ENCODE assay signal across 8 mouse cellular contexts in the genomic region with DNA sequence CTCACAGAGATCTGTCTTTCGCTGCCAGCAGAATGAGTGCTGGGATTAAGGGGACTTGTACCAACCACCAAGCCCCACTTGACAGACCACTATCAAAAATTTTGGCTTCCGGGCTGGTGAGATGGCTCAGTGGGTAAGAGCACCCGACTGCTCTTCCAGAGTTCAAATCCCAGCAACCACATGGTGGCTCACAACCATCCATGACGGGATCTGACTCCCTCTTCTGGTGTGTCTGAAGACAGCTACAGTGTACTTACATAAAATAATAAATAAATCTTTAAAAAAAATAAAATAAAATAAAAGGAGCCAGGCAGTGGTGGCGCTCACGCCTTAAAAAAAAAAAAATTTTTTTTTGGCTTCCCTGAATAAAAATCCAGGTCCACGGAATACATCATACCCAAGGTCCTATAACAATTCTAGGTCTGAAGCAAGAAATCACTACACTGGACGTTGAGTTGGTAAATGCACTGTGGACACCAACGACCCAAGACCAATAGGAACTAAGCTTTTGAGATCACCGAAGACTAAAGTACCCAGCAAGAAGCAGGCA. TPM values are rescaled to one million over a fixed set of nuclear protein-coding genes. Genes with fewer than 3 reads are reported as not detected.
A peak's percentile ranks its signal among the peaks of the same experiment; 100 is the strongest.
DNase-seq lines count a peak whose midpoint lies in the region; ATAC-seq and TF ChIP-seq lines count a peak whose summit lies in the region.

No protein-coding gene starts in this region.

- no peaks in the 10 kb centered on the region for H3K27me3 ChIP-seq in heart, embryonic 11.5 days (ENCODE audit: control insufficient read depth, insufficient read depth, low read length)
- H3K27me3 ChIP-seq in MEL (ENCODE audit: control insufficient read depth in 1 of 2, insufficient read depth in 2 of 2, low read length in 2 of 2): peaks cover 0 to 1% of the 10 kb centered on the region in 2 experiments; a peak in 2 of 4 replicates
- no peaks in the 10 kb centered on the region for H3K27me3 ChIP-seq in heart, postnatal 0 days (ENCODE audit: control insufficient read depth, insufficient read depth, low read length)
- peaks cover 7% of the 10 kb centered on the region; the same call in 1 of the 2 replicates for H3K27me3 ChIP-seq in liver, postnatal 0 days (ENCODE audit: insufficient read depth, low read length)

- no peak for TF ChIP-seq EP300 in MEL (IDR thresholded peaks at IDR 0.05; ENCODE audit: low read depth in 1 of 2, low read length in 2 of 2)
- TF ChIP-seq EP300 in heart, postnatal 0 days (IDR thresholded peaks at IDR 0.05; ENCODE audit: low read depth): no peak
- TF ChIP-seq EP300 in liver, postnatal 0 days (IDR thresholded peaks at IDR 0.05; ENCODE audit: low read depth): no peak

- WGBS in heart, embryonic 11.5 days (ENCODE audit: insufficient replicate concordance): 42% methylated on average over 10 of the region's 10 CpGs
- WGBS in heart, postnatal 0 days: 43% methylated on average over 10 of the region's 10 CpGs
- WGBS in liver, postnatal 0 days (ENCODE audit: insufficient replicate concordance): 39% methylated on average over 10 of the region's 10 CpGs

- ATAC-seq in heart, embryonic 11.5 days (replicated peaks; ENCODE audit: insufficient number of reproducible peaks, low FRiP score, low TSS enrichment): no peak
- no peak for ATAC-seq in heart, postnatal 0 days (ENCODE audit: insufficient read depth, low read depth)
- no peak for ATAC-seq in liver, postnatal 0 days

- H3K36me3 ChIP-seq in heart, embryonic 11.5 days (ENCODE audit: control insufficient read depth, insufficient read depth, low read length): no peaks in the 10 kb centered on the region
- H3K36me3 ChIP-seq in MEL (ENCODE audit: control insufficient read depth in 1 of 2, insufficient read depth in 2 of 2, low read length in 2 of 2): 0 out of 4 replicates have a peak, but pooled peaks cover 0 to 2% of the 10 kb centered on the region in 2 experiments
- no peaks in the 10 kb centered on the region for H3K36me3 ChIP-seq in heart, postnatal 0 days (replicated peaks; ENCODE audit: control insufficient read depth, insufficient read depth, low read length)
- H3K36me3 ChIP-seq in liver, postnatal 0 days (replicated peaks; ENCODE audit: insufficient read depth, low read length): no peaks in the 10 kb centered on the region

- no peak for TF ChIP-seq POLR2A in MEL (IDR thresholded peaks at IDR 0.05; ENCODE audit: control insufficient read depth in 1 of 2, insufficient read depth in 1 of 2, low read depth in 1 of 2, low read length in 2 of 2, poor library complexity in 1 of 2)

- H3K4me3 ChIP-seq in heart, embryonic 11.5 days (ENCODE audit: low read depth, low read length): peak overlapping the region; percentile 64
- peak overlapping the region; percentile 30 to 70 for H3K4me3 ChIP-seq in MEL (ENCODE audit: control insufficient read depth in 1 of 2, insufficient read depth in 1 of 2, low read depth in 2 of 2, low read length in 2 of 2)
- peak overlapping the region; percentile 57 for H3K4me3 ChIP-seq in heart, postnatal 0 days (ENCODE audit: low read depth, low read length)
- peak overlapping the region; percentile 51 for H3K4me3 ChIP-seq in liver, postnatal 0 days (ENCODE audit: low read depth, low read length)

- no peaks in the 10 kb centered on the region for H3K4me1 ChIP-seq in heart, embryonic 11.5 days (ENCODE audit: control insufficient read depth, insufficient read depth, low read length)
- H3K4me1 ChIP-seq in MEL (ENCODE audit: control insufficient read depth in 1 of 2, insufficient read depth in 2 of 2, low read length in 2 of 2): peaks cover 0 to 2% of the 10 kb centered on the region in 2 experiments; a peak in 1 of 4 replicates
- H3K4me1 ChIP-seq in heart, postnatal 0 days (ENCODE audit: control insufficient read depth, insufficient read depth): 0 out of 2 replicates have a peak, but pooled peaks cover 5% of the 10 kb centered on the region
- no peaks in the 10 kb centered on the region for H3K4me1 ChIP-seq in liver, postnatal 0 days (ENCODE audit: insufficient read depth)

- no peaks in the 10 kb centered on the region for H3K9me3 ChIP-seq in heart, embryonic 11.5 days (replicated peaks; ENCODE audit: control insufficient read depth, low read length)
- H3K9me3 ChIP-seq in MEL (replicated peaks; ENCODE audit: insufficient read depth, low read length): no peaks in the 10 kb centered on the region
- H3K9me3 ChIP-seq in heart, postnatal 0 days (replicated peaks; ENCODE audit: control insufficient read depth, low read length): no peaks in the 10 kb centered on the region
- H3K9me3 ChIP-seq in liver, postnatal 0 days (ENCODE audit: low read length): no peaks in the 10 kb centered on the region

- H3K79me2 ChIP-seq in MEL (ENCODE audit: control insufficient read depth, insufficient read depth, low read length, poor library complexity): no peaks in the 10 kb centered on the region; the same call in 1 of the 2 replicates

- H3K27ac ChIP-seq in heart, embryonic 11.5 days (ENCODE audit: low read depth, low read length): no peak overlapping the region
- H3K27ac ChIP-seq in MEL (ENCODE audit: control insufficient read depth, low read depth, low read length): no peak overlapping the region
- H3K27ac ChIP-seq in heart, postnatal 0 days (ENCODE audit: low read depth): no peak overlapping the region
- H3K27ac ChIP-seq in liver, postnatal 0 days (ENCODE audit: low read depth): no peak overlapping the region

- H3K4me2 ChIP-seq in heart, embryonic 11.5 days: peak overlapping the region; percentile 95
- H3K4me2 ChIP-seq in heart, postnatal 0 days (ENCODE audit: low read depth, low read length): peak overlapping the region; percentile 85
- H3K4me2 ChIP-seq in liver, postnatal 0 days (ENCODE audit: low read depth, low read length): peak overlapping the region; percentile 81

- TF ChIP-seq RAD21 in MEL (IDR thresholded peaks at IDR 0.05; ENCODE audit: low read depth, low read length): no peak

- TF ChIP-seq CTCF in MEL (IDR thresholded peaks at IDR 0.05 in 2 of 3, conservative IDR thresholded peaks at IDR 0.05 in 1 of 3; ENCODE audit: control insufficient read depth in 1 of 3, insufficient read depth in 1 of 3, low read depth in 2 of 3, low read length in 3 of 3, poor library complexity in 1 of 3, severe bottlenecking in 1 of 3): no peak
- TF ChIP-seq CTCF in heart, postnatal 0 days (IDR thresholded peaks at IDR 0.05; ENCODE audit: low read depth): no peak
- TF ChIP-seq CTCF in liver, postnatal 0 days (IDR thresholded peaks at IDR 0.05; ENCODE audit: low read depth): no peak

- no peak overlapping the region for H3K9ac ChIP-seq in heart, embryonic 11.5 days (ENCODE audit: low read depth, low read length)
- H3K9ac ChIP-seq in MEL (ENCODE audit: control insufficient read depth, low read depth, low read length, poor library complexity, severe bottlenecking): no peak overlapping the region; the same call in 1 of the 2 replicates
- H3K9ac ChIP-seq in heart, postnatal 0 days (replicated peaks; ENCODE audit: low read depth, low read length): no peak overlapping the region
- H3K9ac ChIP-seq in liver, postnatal 0 days (replicated peaks): no peak overlapping the region

- intact Hi-C loops in gastrocnemius, postnatal 14 days (cut with DNase I; ENCODE audit: low total_unique reads): no loop called here

- DNase-seq in heart, postnatal 4 days: no peak
- no peak for DNase-seq in MEL (ENCODE audit: low read depth, low spot score)
- DNase-seq in heart, postnatal 0 days (ENCODE audit: low spot score): no peak
- DNase-seq in liver, postnatal 0 days: no peak
- no peak for DNase-seq in c-Kit-positive CD71-positive TER-119-positive erythroid progenitor cells, embryonic 14.5 days (ENCODE audit: low spot score)
- DNase-seq in ovary, adult 18-20 months (ENCODE audit: low spot score): no peak
- no peak for DNase-seq in gastrocnemius, postnatal 14 days

TF ChIP-seq in MEL, 35 proteins besides CTCF, POLR2A, EP300 and RAD21 (continues in another document):
- no peak for TF ChIP-seq TBP (IDR thresholded peaks at IDR 0.05; ENCODE audit: low read depth, low read length)
- TF ChIP-seq UBTF (IDR thresholded peaks at IDR 0.05; ENCODE audit: borderline replicate concordance, insufficient read depth, low read depth, low read length): no peak
- TF ChIP-seq TCF12 (IDR thresholded peaks at IDR 0.05; ENCODE audit: low read depth, low read length): no peak

RNA-seq across cellular contexts. Expression of gene Zfp964, which starts 0.4 kb away (rescaled TPM):
- polyA plus RNA-seq in heart, embryonic 11.5 days (2014; fragmentation: Nextera tagmentation; extraction: Ambion mirVana): 1.4 and 1.6 TPM in 2 replicates
- total RNA-seq in heart, postnatal 4 days (2021): 1 to 10 TPM in 1 of 2 experiments, under 1 TPM in 1; 0.97 to 1.6 TPM
- total RNA-seq in MEL (2012; rRNA removed): 0.58 and 0.78 TPM in 2 replicates
- polyA plus RNA-seq in MEL (2012; ENCODE audit: insufficient read depth in 1 of 2, insufficient read length in 2 of 2, low read depth in 1 of 2, low replicate concordance in 2 of 2, missing spikeins in 1 of 2): under 1 TPM in 1 of 2 experiments, not detected in 1; 0.52 TPM
- total RNA-seq in heart, postnatal 0 days (2014; rRNA removed; ENCODE audit: low replicate concordance): 0.27 and 3.7 TPM in 2 replicates
- polyA plus RNA-seq in heart, postnatal 0 days (2015; fragmentation: Nextera tagmentation; extraction: Ambion mirVana): 0.72 and 0.78 TPM in 2 replicates
- 0.28 and 0.32 TPM in 2 replicates for polyA plus RNA-seq in liver, postnatal 0 days (2015; fragmentation: Nextera tagmentation; extraction: Ambion mirVana)
- total RNA-seq in gastrocnemius, postnatal 14 days (2021): under 1 TPM; 0.60 to 0.84 TPM

RNA-seq across cellular contexts. Expression of gene Zfp868, which starts 28.5 kb away (rescaled TPM):
- 13.8 and 17.2 TPM in 2 replicates for polyA plus RNA-seq in heart, embryonic 11.5 days (2014; fragmentation: Nextera tagmentation; extraction: Ambion mirVana)
- 10 to 100 TPM; 11.0 to 11.6 TPM for total RNA-seq in heart, postnatal 4 days (2021)
- 11.5 and 12.7 TPM in 2 replicates for total RNA-seq in MEL (2012; rRNA removed)
- 10 to 100 TPM in 1 of 2 experiments, not detected in 1; 11.3 TPM for polyA plus RNA-seq in MEL (2012; ENCODE audit: insufficient read depth in 1 of 2, insufficient read length in 2 of 2, low read depth in 1 of 2, low replicate concordance in 2 of 2, missing spikeins in 1 of 2)
- total RNA-seq in heart, postnatal 0 days (2014; rRNA removed; ENCODE audit: low replicate concordance): 5.0 and 19.6 TPM in 2 replicates
- polyA plus RNA-seq in heart, postnatal 0 days (2015; fragmentation: Nextera tagmentation; extraction: Ambion mirVana): 9.9 and 10.1 TPM in 2 replicates
- polyA plus RNA-seq in liver, postnatal 0 days (2015; fragmentation: Nextera tagmentation; extraction: Ambion mirVana): 4.5 and 4.6 TPM in 2 replicates
- 1 to 10 TPM; 6.1 to 6.7 TPM for total RNA-seq in gastrocnemius, postnatal 14 days (2021)

RNA-seq across cellular contexts. Expression of gene Zfp869, which starts 56.6 kb away (rescaled TPM):
- polyA plus RNA-seq in heart, embryonic 11.5 days (2014; fragmentation: Nextera tagmentation; extraction: Ambion mirVana): 18.9 and 23.2 TPM in 2 replicates
- total RNA-seq in heart, postnatal 4 days (2021): 10 to 100 TPM; 16.2 to 17.3 TPM
- total RNA-seq in MEL (2012; rRNA removed): 15.7 and 17.9 TPM in 2 replicates
- polyA plus RNA-seq in MEL (2012; ENCODE audit: insufficient read depth in 1 of 2, insufficient read length in 2 of 2, low read depth in 1 of 2, low replicate concordance in 2 of 2, missing spikeins in 1 of 2): 10 to 100 TPM in 1 of 2 experiments, not detected in 1; 13.0 TPM
- total RNA-seq in heart, postnatal 0 days (2014; rRNA removed; ENCODE audit: low replicate concordance): 5.6 and 16.8 TPM in 2 replicates
- polyA plus RNA-seq in heart, postnatal 0 days (2015; fragmentation: Nextera tagmentation; extraction: Ambion mirVana): 11.4 and 12.7 TPM in 2 replicates
- polyA plus RNA-seq in liver, postnatal 0 days (2015; fragmentation: Nextera tagmentation; extraction: Ambion mirVana): 6.8 and 7.9 TPM in 2 replicates
- 1 to 10 TPM; 8.7 to 9.0 TPM for total RNA-seq in gastrocnemius, postnatal 14 days (2021)
